Mouse (Mus musculus) small intestine, adult 2 months (tissue): Measurements from ENCODE around the gene Cd55b. TPM values are rescaled to one million over a fixed set of nuclear protein-coding genes. Genes with fewer than 3 reads are reported as not detected.
"Not testable (repeated sequence)": the region's sequence is repeated elsewhere in the genome, so short reads cannot be mapped to it uniquely, and the experiment has no call there.

Source experiments
- H3K27ac ChIP-seq: fragments of 200-500 bp; 2 replicates; pipeline ENCODE4 v1.5.1; 2012; ENCODE audit warnings: low read depth, low read length, control low read depth, inconsistent platforms; ENCODE audit not compliant: insufficient read depth
- H3K27me3 ChIP-seq: fragments of 200-500 bp; 2 replicates; pipeline ENCODE4 v1.6.1; 2012; ENCODE audit warnings: mild to moderate bottlenecking, moderate library complexity, low read length, inconsistent platforms; ENCODE audit not compliant: control insufficient read depth, insufficient read depth
- H3K36me3 ChIP-seq: fragments of 200-500 bp; 2 replicates; pipeline ENCODE4 v1.6.1; 2012; ENCODE audit warnings: mild to moderate bottlenecking, low read length, control low read depth, inconsistent platforms; ENCODE audit not compliant: control insufficient read depth, insufficient read depth
- H3K4me1 ChIP-seq: fragments of 200-500 bp; 2 replicates; pipeline ENCODE4 v1.6.1; 2012; ENCODE audit warnings: low read length, inconsistent platforms, mixed read lengths; ENCODE audit not compliant: control insufficient read depth, insufficient read depth, insufficient read length
- H3K4me3 ChIP-seq: fragments of 200-500 bp; 2 replicates; pipeline ENCODE4 v1.5.1; 2012; ENCODE audit warnings: low read depth, mild to moderate bottlenecking, control low read depth, inconsistent platforms, low read length, moderate library complexity
- CTCF ChIP-seq: fragments of 200-500 bp; IDR thresholded peaks from 2 replicates; pipeline ENCODE4 v1.5.1; 2012; ENCODE audit warnings: low read depth, mild to moderate bottlenecking, control low read depth, inconsistent platforms, low read length, moderate library complexity, mixed read lengths; ENCODE audit not compliant: insufficient replicate concordance, insufficient read length; ENCODE audit errors: extremely low read depth
- POLR2A ChIP-seq: fragments of 200-500 bp; IDR thresholded peaks from 2 replicates; pipeline ENCODE4 v1.6.1; 2012; ENCODE audit warnings: low read depth, mild to moderate bottlenecking, control low read depth, inconsistent platforms, low read length, moderate library complexity
- WGBS: fragments of 180-500 bp; shearing (Covaris S2); methylation state at CpG from one replicate; pipeline ENCODE4 v1.1.7; 2018; 5-methylcytosine and 5-hydroxymethylcytosine counted together
- polyA plus RNA-seq: library from polyadenylated mRNA; depleted of rRNA; stranded (reverse); fragments of >200 nt; gene quantifications from 2 replicates; pipeline ENCODE4 v1.2.3, GENCODE M21; 2012; rRNA removed

The Cd55b gene
- polyA plus RNA-seq = 0.28 TPM in 1 of 2 replicates, not detected in the other

- 34% methylated on average over 18 of the region's 18 CpGs for WGBS
- H3K4me1 ChIP-seq = peaks cover 8% of the 10 kb centered on the region
- no peaks in the 10 kb centered on the region for H3K36me3 ChIP-seq
- TF ChIP-seq POLR2A (no peak), CTCF (no peak)
- no peak within 1 kb of the TSS for H3K27ac ChIP-seq
- H3K4me3 ChIP-seq = peak within 1 kb of the TSS; percentile 44
- no peaks in the 10 kb centered on the region for H3K27me3 ChIP-seq
Measured at GRCm38 (mm10) chr1:130422664-130423111, at the start of gene Cd55b. Gene Cd55b, minus strand, starts transcription at chr1:130423009.

GRCm38 (mm10) chr1:130470074-130470473 is 47.3 kb upstream of the Cd55b start:
- WGBS = 91% methylated on average over 4 of the region's 4 CpGs
- H3K27me3 ChIP-seq = no peaks in the 10 kb centered on the region
- H3K4me1 ChIP-seq = peaks cover 4% of the 10 kb centered on the region; the same call in 1 of the 2 replicates
- H3K4me3 ChIP-seq = no peak overlapping the region
- no peak overlapping the region for H3K27ac ChIP-seq
- no peak for TF ChIP-seq POLR2A
- TF ChIP-seq CTCF = no peak
- no peaks in the 10 kb centered on the region for H3K36me3 ChIP-seq

GRCm38 (mm10) chr1:130467453-130467852 is 44.6 kb upstream of the Cd55b start:
- Histone ChIP-seq H3K4me1 (peaks cover 5% of the 10 kb centered on the region; the same call in 1 of the 2 replicates), H3K27ac (no peak overlapping the region), H3K27me3 (no peaks in the 10 kb centered on the region), H3K36me3 (no peaks in the 10 kb centered on the region), H3K4me3 (no peak overlapping the region)
- 41% methylated on average over 2 of the region's 2 CpGs for WGBS
- TF ChIP-seq POLR2A (no peak), CTCF (no peak)

- Histone ChIP-seq H3K36me3 (no peaks in the 10 kb centered on the region), H3K4me3 (no peak overlapping the region), H3K4me1 (peaks cover 5% of the 10 kb centered on the region; the same call in 1 of the 2 replicates), H3K27me3 (no peaks in the 10 kb centered on the region), H3K27ac (no peak overlapping the region)
- TF ChIP-seq CTCF = no peak
- TF ChIP-seq POLR2A = no peak
Measured at GRCm38 (mm10) chr1:130464173-130464572, 41.4 kb upstream of the Cd55b start.

- Histone ChIP-seq H3K27ac (peak overlapping the region; percentile 17; the same call in 1 of the 2 replicates), H3K4me1 (peaks cover 5% of the 10 kb centered on the region; the same call in 1 of the 2 replicates), H3K27me3 (no peaks in the 10 kb centered on the region), H3K4me3 (peak overlapping the region; percentile 84), H3K36me3 (peaks cover 1% of the 10 kb centered on the region; the same call in 1 of the 2 replicates)
- TF ChIP-seq POLR2A = no peak
- no peak for TF ChIP-seq CTCF
- WGBS = 5% methylated on average over 4 of the region's 4 CpGs
Measured at GRCm38 (mm10) chr1:130462867-130463266, 40.1 kb upstream of the Cd55b start.

- TF ChIP-seq POLR2A (peak; percentile 58; the same call in 1 of the 2 replicates), CTCF (peak; percentile 73)
- under 1% methylated on average over 45 of the region's 45 CpGs for WGBS
- peaks cover 1% of the 10 kb centered on the region; the same call in 1 of the 2 replicates for H3K36me3 ChIP-seq
- H3K4me3 ChIP-seq = peak within 1 kb of the TSS; percentile 84
- no peaks in the 10 kb centered on the region for H3K27me3 ChIP-seq
- H3K27ac ChIP-seq = peak within 1 kb of the TSS; percentile 71
- H3K4me1 ChIP-seq = peaks cover 5% of the 10 kb centered on the region; the same call in 1 of the 2 replicates
Measured at GRCm38 (mm10) chr1:130462084-130462861, 39.5 kb upstream of the Cd55b start, which contains the start of gene Cd55. Gene Cd55, minus strand, starts transcription at chr1:130462744.

GRCm38 (mm10) chr1:130455111-130455510 is 32.3 kb upstream of the Cd55b start:
- H3K27me3 ChIP-seq = no peaks in the 10 kb centered on the region
- WGBS = 85% methylated on average over 2 of the region's 2 CpGs
- peaks cover 11% of the 10 kb centered on the region for H3K36me3 ChIP-seq
- no peak overlapping the region for H3K27ac ChIP-seq
- no peak for TF ChIP-seq POLR2A
- TF ChIP-seq CTCF = no peak
- no peak overlapping the region for H3K4me3 ChIP-seq
- no peaks in the 10 kb centered on the region for H3K4me1 ChIP-seq

- WGBS = 52% methylated on average over 1 of the region's 1 CpGs
- not testable (repeated sequence) for H3K4me3 ChIP-seq
Measured at GRCm38 (mm10) chr1:130442930-130443329, 20.1 kb upstream of the Cd55b start.

More at GRCm38 (mm10) chr1:130442930-130443329, 20.1 kb upstream of the Cd55b start:
- not testable (repeated sequence) for H3K27me3 ChIP-seq, H3K27ac ChIP-seq, H3K4me1 ChIP-seq, H3K36me3 ChIP-seq
